12 mouse cellular contexts compared by ENCODE assay signal in the genomic region with DNA sequence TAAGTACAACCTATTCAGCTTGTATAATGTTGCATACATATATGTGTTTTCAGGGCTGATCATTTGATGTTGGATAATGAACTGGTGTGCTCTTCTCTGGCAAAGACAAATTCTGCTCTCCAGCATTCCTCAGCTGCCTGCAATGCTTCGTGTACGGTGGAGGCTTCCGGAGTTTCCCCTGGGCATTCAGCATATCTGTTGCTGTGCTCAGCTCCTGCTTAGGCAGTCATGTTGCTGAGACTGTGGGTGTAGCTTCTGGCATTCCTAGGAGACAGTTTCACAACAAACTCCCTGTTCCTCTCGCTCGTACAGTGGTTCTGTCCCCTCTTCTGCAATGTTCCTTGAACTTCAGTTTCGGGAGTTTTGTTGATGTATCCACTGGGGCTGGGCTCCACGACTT.
DNase-seq lines count a peak whose midpoint lies in the region; TF ChIP-seq lines count a peak whose summit lies in the region.
"Had no signal": no experiment of that assay in that cellular context is flagged by ENCODE, and none has a peak within 500 bp of the region (broad histone marks: within the 10 kb centered on the region; RNA-seq: fewer than 3 reads in every experiment).

No protein-coding gene starts in this region.

- peak; percentile 20 to 24 for DNase-seq in frontal cortex, postnatal 36 days (ENCODE audit: low spot score in 2 of 2)
- DNase-seq in frontal cortex, postnatal 10 days (ENCODE audit: low spot score in 2 of 2) = no peak
- DNase-seq in left cerebral cortex, postnatal 25 days (ENCODE audit: low spot score in 2 of 2) = peak; percentile 13 to 40
- DNase-seq in left cerebral cortex, postnatal 4 days = no peak
- DNase-seq in ZHBTc4 (ENCODE audit: low read depth, low spot score) = peak; percentile 35
- peak; percentile 18 for DNase-seq in lung, postnatal 25 days (ENCODE audit: low spot score)
- no peak for DNase-seq in spleen, postnatal 14 days (ENCODE audit: low spot score in 2 of 2)
- no peak for DNase-seq in thymus, adult 2 months
- DNase-seq: forebrain, postnatal 0 days; liver had no signal

- H3K27ac ChIP-seq in thymus, adult 2 months (ENCODE audit: control insufficient read depth, insufficient read depth, low read length) = no peak overlapping the region
- H3K27ac ChIP-seq: hindbrain, embryonic 14.5 days; neural tube, embryonic 13.5 days had no signal

- intact Hi-C loops in left cerebral cortex, postnatal 25 days (cut with DNase I) = no loop called here
- intact Hi-C loops in left cerebral cortex, postnatal 4 days (cut with DNase I) = no loop called here

- no peaks in the 10 kb centered on the region for H3K36me3 ChIP-seq in thymus, adult 2 months (ENCODE audit: control insufficient read depth, insufficient read depth, low read length)
- H3K36me3 ChIP-seq: neural tube, embryonic 13.5 days had no signal

- H3K27me3 ChIP-seq in thymus, adult 2 months (ENCODE audit: control insufficient read depth, insufficient read depth, low read length) = no peaks in the 10 kb centered on the region
- H3K27me3 ChIP-seq: neural tube, embryonic 13.5 days had no signal

- no peak for TF ChIP-seq POLR2A in thymus, adult 2 months (IDR thresholded peaks at IDR 0.05; ENCODE audit: control insufficient read depth, extremely low read depth, insufficient read depth, low read length, poor library complexity)

- no peaks in the 10 kb centered on the region; the same call in 1 of the 2 replicates for H3K4me1 ChIP-seq in thymus, adult 2 months (replicated peaks; ENCODE audit: control insufficient read depth, insufficient read depth, low read length)

- WGBS in thymus, adult 2 months = 84% methylated on average over 7 of the region's 7 CpGs

- H3K4me3 ChIP-seq in thymus, adult 2 months (ENCODE audit: control insufficient read depth, insufficient read depth, low read length) = no peak overlapping the region
- H3K4me3 ChIP-seq: neural tube, embryonic 13.5 days had no signal

- TF ChIP-seq CTCF in thymus, adult 2 months (IDR thresholded peaks at IDR 0.05; ENCODE audit: borderline replicate concordance, control insufficient read depth, extremely low read depth, insufficient read depth, low read length, poor library complexity) = no peak

Comparison
In these comparisons a context has a peak if more than half of its experiments do, and no peak if none do; other contexts are left out.
1. DNase-seq: peak in frontal cortex, postnatal 36 days (2 of 2), left cerebral cortex, postnatal 25 days (2 of 2), ZHBTc4 (single experiment) and lung, postnatal 25 days (single experiment); none in frontal cortex, postnatal 10 days (0 of 2), left cerebral cortex, postnatal 4 days (single experiment), spleen, postnatal 14 days (0 of 2) and thymus, adult 2 months (single experiment).